Mouse (Mus musculus) neural tube, embryonic 10.5 days (tissue): ENCODE measurements around the gene Gm5148.
A peak's percentile ranks its signal among the peaks of the same experiment; 100 is the strongest.

Experiments
- DNase-seq: peaks from one replicate; pipeline ENCODE4 v3.0.0-alpha.2; 2017; ENCODE audit warnings: low spot score; ENCODE audit errors: extremely low spot score

Gm5148 gene

GRCm38 (mm10) chr3:37693552-37693951 lies 30.7 kb downstream of the Gm5148 start:
- DNase-seq: no peak

- no peak for DNase-seq
Observed at GRCm38 (mm10) chr3:37692945-37693344, 31.3 kb downstream of the Gm5148 start.

- peak; percentile 42 for DNase-seq
Observed at GRCm38 (mm10) chr3:37687158-37687980, 36.9 kb downstream of the Gm5148 start.

GRCm38 (mm10) chr3:37686751-37687150 lies 37.5 kb downstream of the Gm5148 start:
- no peak for DNase-seq

GRCm38 (mm10) chr3:37686219-37686618 lies 38.1 kb downstream of the Gm5148 start:
- no peak for DNase-seq

- DNase-seq: no peak
Observed at GRCm38 (mm10) chr3:37676291-37676690, 48.0 kb downstream of the Gm5148 start.

- no peak for DNase-seq
Observed at GRCm38 (mm10) chr3:37675056-37675525, 49.2 kb downstream of the Gm5148 start.

GRCm38 (mm10) chr3:37673513-37674261 lies 50.6 kb downstream of the Gm5148 start:
- DNase-seq: no peak

GRCm38 (mm10) chr3:37672266-37673040 lies 51.8 kb downstream of the Gm5148 start:
- DNase-seq: no peak

- no peak for DNase-seq
Observed at GRCm38 (mm10) chr3:37669100-37669499, 55.2 kb downstream of the Gm5148 start.

- no peak for DNase-seq
Observed at GRCm38 (mm10) chr3:37668652-37669051, 55.6 kb downstream of the Gm5148 start.

GRCm38 (mm10) chr3:37667736-37668135 lies 56.6 kb downstream of the Gm5148 start:
- DNase-seq: no peak

GRCm38 (mm10) chr3:37667119-37667467 lies 57.2 kb downstream of the Gm5148 start:
- no peak for DNase-seq

- DNase-seq: peak; percentile 73
Observed at GRCm38 (mm10) chr3:37666291-37667118, 57.8 kb downstream of the Gm5148 start.
